Comparison of ENCODE assay signal across 8 mouse cellular contexts in genomic region chr13:64162626-64163025, GRCm38 (mm10). TPM values are rescaled to one million over a fixed set of nuclear protein-coding genes. Genes with fewer than 3 reads are reported as not detected.
DNase-seq lines count a peak whose midpoint lies in the region; ATAC-seq and TF ChIP-seq lines count a peak whose summit lies in the region.

No protein-coding gene starts in this region.

- peaks cover 7% of the 10 kb centered on the region for H3K9me3 ChIP-seq in hindbrain, embryonic 13.5 days
- H3K9me3 ChIP-seq in liver, embryonic 15.5 days (replicated peaks): no peaks in the 10 kb centered on the region

- WGBS in cerebellum, adult 2 months: 2% methylated on average over 14 of the region's 14 CpGs
- under 1% methylated on average over 14 of the region's 14 CpGs for WGBS in hindbrain, embryonic 13.5 days
- 15% methylated on average over 14 of the region's 14 CpGs for WGBS in liver, embryonic 15.5 days (ENCODE audit: insufficient replicate concordance)

- no peak for TF ChIP-seq POLR2A in cerebellum, adult 2 months (IDR thresholded peaks at IDR 0.05; ENCODE audit: borderline replicate concordance, insufficient read depth, low read length)

- H3K4me3 ChIP-seq in cerebellum, adult 2 months (replicated peaks; ENCODE audit: insufficient read depth, low read depth, low read length): peak overlapping the region; percentile 81
- peak overlapping the region; percentile 88 for H3K4me3 ChIP-seq in hindbrain, embryonic 13.5 days
- H3K4me3 ChIP-seq in liver, embryonic 15.5 days (replicated peaks): peak overlapping the region; percentile 81

- TF ChIP-seq CTCF in cerebellum, adult 2 months (IDR thresholded peaks at IDR 0.05; ENCODE audit: borderline replicate concordance, insufficient read depth, low read depth, low read length): no peak

- 0 out of 2 replicates have a peak overlapping the region, but pooled peaks have one; percentile 46 for H3K27ac ChIP-seq in cerebellum, adult 2 months (ENCODE audit: insufficient read depth, low read length)
- peak overlapping the region; percentile 88 for H3K27ac ChIP-seq in hindbrain, embryonic 13.5 days
- H3K27ac ChIP-seq in liver, embryonic 15.5 days (replicated peaks): no peak overlapping the region

- peak overlapping the region; percentile 94 for H3K9ac ChIP-seq in hindbrain, embryonic 13.5 days
- H3K9ac ChIP-seq in liver, embryonic 15.5 days: peak overlapping the region; percentile 83

- peaks cover 13% of the 10 kb centered on the region for H3K36me3 ChIP-seq in hindbrain, embryonic 13.5 days
- no peaks in the 10 kb centered on the region for H3K36me3 ChIP-seq in liver, embryonic 15.5 days (replicated peaks)

- peak; percentile 1; the same call in 1 of the 2 replicates for ATAC-seq in hindbrain, embryonic 13.5 days (ENCODE audit: low FRiP score)
- no peak for ATAC-seq in liver, embryonic 15.5 days (ENCODE audit: insufficient read depth)
- no peak for ATAC-seq in monocyte, adult 5-6 weeks (replicated peaks; ENCODE audit: insufficient number of reproducible peaks, low FRiP score, low TSS enrichment, poor library complexity, severe bottlenecking)

- DNase-seq in cerebellum, adult 2 months: peak in 1 of 2 experiments; percentile 44
- DNase-seq in cerebellum, postnatal 4 days (ENCODE audit: low spot score in 2 of 2): no peak
- peak; percentile 9 to 20 for DNase-seq in thymus, adult 18-20 months
- DNase-seq in thymus, postnatal 0 days (ENCODE audit: low spot score): no peak
- DNase-seq in right cerebral cortex, postnatal 14 days: peak; percentile 24

- no peaks in the 10 kb centered on the region for H3K27me3 ChIP-seq in cerebellum, adult 2 months (ENCODE audit: control insufficient read depth, insufficient read depth, low read length)
- 0 out of 2 replicates have a peak, but pooled peaks cover 8% of the 10 kb centered on the region for H3K27me3 ChIP-seq in hindbrain, embryonic 13.5 days
- peaks cover 39% of the 10 kb centered on the region for H3K27me3 ChIP-seq in liver, embryonic 15.5 days

- peak overlapping the region; percentile 97 for H3K4me2 ChIP-seq in hindbrain, embryonic 13.5 days
- H3K4me2 ChIP-seq in liver, embryonic 15.5 days: peak overlapping the region; percentile 100

- H3K4me1 ChIP-seq in cerebellum, adult 2 months (ENCODE audit: control insufficient read depth, insufficient read depth, low read length): no peaks in the 10 kb centered on the region
- H3K4me1 ChIP-seq in hindbrain, embryonic 13.5 days (replicated peaks): peaks cover 17% of the 10 kb centered on the region
- H3K4me1 ChIP-seq in liver, embryonic 15.5 days (replicated peaks): peaks cover 28% of the 10 kb centered on the region

RNA-seq across cellular contexts. Expression of gene Habp4, which starts 1.0 kb away (rescaled TPM):
- polyA plus RNA-seq in cerebellum, adult 2 months (2012; rRNA removed): 187 and 213 TPM in 2 replicates
- 6.5 and 6.9 TPM in 2 replicates for polyA plus RNA-seq in thymus, postnatal 0 days (2015; fragmentation: Nextera tagmentation; extraction: Ambion mirVana)
- polyA plus RNA-seq in hindbrain, embryonic 13.5 days (2015; fragmentation: Nextera tagmentation; extraction: Ambion mirVana): 28.9 and 29.9 TPM in 2 replicates
- 10.0 and 11.3 TPM in 2 replicates for polyA plus RNA-seq in liver, embryonic 15.5 days (2015; fragmentation: Nextera tagmentation; extraction: Ambion mirVana)
- total RNA-seq in monocyte, adult 5-6 weeks (2017): 9.6 to 14.1 TPM (median 11.8 TPM) in 3 replicates

RNA-seq across cellular contexts. Expression of gene Zfp367, which starts 9.6 kb away (rescaled TPM):
- polyA plus RNA-seq in cerebellum, adult 2 months (2012; rRNA removed): 28.9 and 29.9 TPM in 2 replicates
- polyA plus RNA-seq in thymus, postnatal 0 days (2015; fragmentation: Nextera tagmentation; extraction: Ambion mirVana): 22.0 and 24.0 TPM in 2 replicates
- 5.7 and 6.6 TPM in 2 replicates for polyA plus RNA-seq in hindbrain, embryonic 13.5 days (2015; fragmentation: Nextera tagmentation; extraction: Ambion mirVana)
- 20.6 and 22.1 TPM in 2 replicates for polyA plus RNA-seq in liver, embryonic 15.5 days (2015; fragmentation: Nextera tagmentation; extraction: Ambion mirVana)
- 19.2 to 26.9 TPM (median 21.2 TPM) in 3 replicates for total RNA-seq in monocyte, adult 5-6 weeks (2017)

RNA-seq across cellular contexts. Expression of gene Slc35d2, which starts 33.5 kb away (rescaled TPM):
- polyA plus RNA-seq in cerebellum, adult 2 months (2012; rRNA removed): 0.90 and 0.97 TPM in 2 replicates
- 3.1 and 3.8 TPM in 2 replicates for polyA plus RNA-seq in thymus, postnatal 0 days (2015; fragmentation: Nextera tagmentation; extraction: Ambion mirVana)
- polyA plus RNA-seq in hindbrain, embryonic 13.5 days (2015; fragmentation: Nextera tagmentation; extraction: Ambion mirVana): 2.5 and 3.1 TPM in 2 replicates
- 7.1 and 8.1 TPM in 2 replicates for polyA plus RNA-seq in liver, embryonic 15.5 days (2015; fragmentation: Nextera tagmentation; extraction: Ambion mirVana)
- total RNA-seq in monocyte, adult 5-6 weeks (2017): 24.2 to 36.1 TPM (median 26.4 TPM) in 3 replicates

Comparison
In these comparisons a context has a peak if more than half of its experiments do, and no peak if none do; other contexts are left out.
1. DNase-seq: peak in thymus, adult 18-20 months (2 of 2) and right cerebral cortex, postnatal 14 days (single experiment); none in cerebellum, postnatal 4 days (0 of 2) and thymus, postnatal 0 days (single experiment).
2. Peak in every context shown above with its lines, with median percentiles within 50 percentile points of each other: H3K4me3 ChIP-seq.